Mouse (Mus musculus) embryonic facial prominence, embryonic 10.5 days (tissue): ENCODE measurements around the gene Unc93a2. TPM values are rescaled to one million over a fixed set of nuclear protein-coding genes. Genes with fewer than 3 reads are reported as not detected.
"Not testable (repeated sequence)": the region's sequence is repeated elsewhere in the genome, so short reads cannot be mapped to it uniquely, and the experiment has no call there.

Experiments
- DNase-seq: peaks from one replicate; pipeline ENCODE4 v3.0.0-alpha.2; 2017; ENCODE audit warnings: low spot score
- H3K27ac ChIP-seq: fragments of 300-500 bp; sonication (generic); replicated peaks from 2 replicates; pipeline ENCODE4 v1.5.1; 2016; ENCODE audit warnings: mild to moderate bottlenecking
- H3K27me3 ChIP-seq: fragments of 300-500 bp; sonication (generic); replicated peaks from 2 replicates; pipeline ENCODE4 v1.6.1; 2016; ENCODE audit warnings: low read depth, mild to moderate bottlenecking; ENCODE audit not compliant: poor library complexity, severe bottlenecking
- H3K36me3 ChIP-seq: fragments of 300-500 bp; sonication (generic); replicated peaks from 2 replicates; pipeline ENCODE4 v1.6.1; 2016; ENCODE audit warnings: mild to moderate bottlenecking, moderate library complexity
- H3K4me1 ChIP-seq: fragments of 300-500 bp; sonication (generic); 2 replicates; pipeline ENCODE4 v1.6.1; 2016
- H3K4me3 ChIP-seq: fragments of 300-500 bp; sonication (generic); 2 replicates; pipeline ENCODE4 v1.5.1; 2016; ENCODE audit warnings: mild to moderate bottlenecking, moderate library complexity
- H3K9me3 ChIP-seq: fragments of 300-500 bp; sonication (generic); 2 replicates; pipeline ENCODE4 v1.6.1; 2016; ENCODE audit warnings: mild to moderate bottlenecking
- WGBS: fragments of 180-500 bp; shearing (Covaris S2); methylation state at CpG from one replicate; pipeline ENCODE4 v1.1.7; 2016; 5-methylcytosine and 5-hydroxymethylcytosine counted together
- polyA plus RNA-seq: library from polyadenylated mRNA; unstranded; fragments of >200 nt; fragmentation: Nextera tagmentation; extraction: Ambion mirVana; gene quantifications from 2 replicates; pipeline ENCODE4 v1.2.1, GENCODE M21; 2016

Unc93a2 gene
- polyA plus RNA-seq, 1 experiment from 2014 or later = not detected

- not testable (repeated sequence) for H3K4me3 ChIP-seq, H3K36me3 ChIP-seq, H3K27me3 ChIP-seq, H3K27ac ChIP-seq, DNase-seq, H3K9me3 ChIP-seq, H3K4me1 ChIP-seq
- 87% methylated on average over 8 of the region's 8 CpGs for WGBS
These were observed 3.7 kb upstream of the Unc93a2 start for GRCm38 (mm10) chr17:7388958-7389356.

GRCm38 (mm10) chr17:7388341-7388957, 3.2 kb upstream of the Unc93a2 start:
- H3K27me3 ChIP-seq, H3K36me3 ChIP-seq, H3K4me1 ChIP-seq, DNase-seq, H3K9me3 ChIP-seq, H3K4me3 ChIP-seq, H3K27ac ChIP-seq: not testable (repeated sequence)
- no CpG with 5 or more reads among the region's 2 CpGs for WGBS

- H3K27ac ChIP-seq, H3K36me3 ChIP-seq, H3K9me3 ChIP-seq, H3K4me3 ChIP-seq, H3K27me3 ChIP-seq, H3K4me1 ChIP-seq: not testable (repeated sequence)
- 79% methylated on average over 8 of the region's 8 CpGs for WGBS
- peak; percentile 8 for DNase-seq
These were observed 752 bp upstream of the Unc93a2 start for GRCm38 (mm10) chr17:7386016-7386415.

- WGBS = 83% methylated on average over 12 of the region's 13 CpGs
- not testable (repeated sequence) for H3K9me3 ChIP-seq, H3K4me1 ChIP-seq, H3K36me3 ChIP-seq, H3K27me3 ChIP-seq, H3K4me3 ChIP-seq, DNase-seq, H3K27ac ChIP-seq
These were observed 1.8 kb downstream of the Unc93a2 start for GRCm38 (mm10) chr17:7383167-7384143.

GRCm38 (mm10) chr17:7382711-7383110, 2.6 kb downstream of the Unc93a2 start:
- WGBS = 86% methylated on average over 1 of the region's 3 CpGs
- not testable (repeated sequence) for H3K4me1 ChIP-seq, H3K27ac ChIP-seq, H3K36me3 ChIP-seq, DNase-seq, H3K4me3 ChIP-seq, H3K27me3 ChIP-seq, H3K9me3 ChIP-seq

GRCm38 (mm10) chr17:7377907-7378306, 7.4 kb downstream of the Unc93a2 start:
- H3K9me3 ChIP-seq, DNase-seq, H3K27ac ChIP-seq, H3K4me1 ChIP-seq, H3K36me3 ChIP-seq, H3K4me3 ChIP-seq, H3K27me3 ChIP-seq: not testable (repeated sequence)
- 54% methylated on average over 3 of the region's 3 CpGs for WGBS

- H3K4me1 ChIP-seq, H3K27me3 ChIP-seq, H3K9me3 ChIP-seq, DNase-seq, H3K36me3 ChIP-seq, H3K4me3 ChIP-seq, H3K27ac ChIP-seq: not testable (repeated sequence)
- WGBS = 81% methylated on average over 1 of the region's 3 CpGs
These were observed 8.1 kb downstream of the Unc93a2 start for GRCm38 (mm10) chr17:7376951-7377700.

- H3K4me3 ChIP-seq, H3K27ac ChIP-seq, DNase-seq, H3K36me3 ChIP-seq, H3K27me3 ChIP-seq, H3K9me3 ChIP-seq, H3K4me1 ChIP-seq: not testable (repeated sequence)
- 91% methylated on average over 4 of the region's 5 CpGs for WGBS
These were observed 13.4 kb downstream of the Unc93a2 start, which contains the start of gene Gm49630 for GRCm38 (mm10) chr17:7371879-7372278. Gene Gm49630 (minus strand): TSS chr17:7371979.

- DNase-seq, H3K27me3 ChIP-seq, H3K4me3 ChIP-seq, H3K27ac ChIP-seq, H3K9me3 ChIP-seq, H3K4me1 ChIP-seq, H3K36me3 ChIP-seq: not testable (repeated sequence)
- WGBS = 81% methylated on average over 6 of the region's 6 CpGs
These were observed 15.9 kb downstream of the Unc93a2 start for GRCm38 (mm10) chr17:7369401-7369800.

GRCm38 (mm10) chr17:7366676-7367374, 18.4 kb downstream of the Unc93a2 start:
- H3K4me1 ChIP-seq, H3K9me3 ChIP-seq, H3K4me3 ChIP-seq, H3K36me3 ChIP-seq, H3K27ac ChIP-seq, DNase-seq, H3K27me3 ChIP-seq: not testable (repeated sequence)
- 59% methylated on average over 5 of the region's 7 CpGs for WGBS

GRCm38 (mm10) chr17:7366265-7366664, 19.0 kb downstream of the Unc93a2 start:
- not testable (repeated sequence) for H3K27me3 ChIP-seq, DNase-seq, H3K9me3 ChIP-seq

GRCm38 (mm10) chr17:7365615-7366014, 19.6 kb downstream of the Unc93a2 start:
- not testable (repeated sequence) for H3K27ac ChIP-seq, H3K27me3 ChIP-seq, H3K36me3 ChIP-seq, H3K9me3 ChIP-seq, H3K4me1 ChIP-seq, DNase-seq, H3K4me3 ChIP-seq
- 67% methylated on average over 1 of the region's 3 CpGs for WGBS

More at GRCm38 (mm10) chr17:7366265-7366664, 19.0 kb downstream of the Unc93a2 start:
- not testable (repeated sequence) for H3K36me3 ChIP-seq, H3K4me1 ChIP-seq, H3K4me3 ChIP-seq, H3K27ac ChIP-seq
- WGBS = 44% methylated on average over 1 of the region's 1 CpGs
